Mouse (Mus musculus): ENCODE measurements around the gene Robo1. TPM values are rescaled to one million over a fixed set of nuclear protein-coding genes. Genes with fewer than 3 reads are reported as not detected.
A peak's percentile ranks its signal among the peaks of the same experiment; 100 is the strongest.
"Not testable (repeated sequence)": the region's sequence is repeated elsewhere in the genome, so short reads cannot be mapped to it uniquely, and the experiment has no call there.

Robo1 gene
- polyA plus RNA-seq, 1 experiment from 2014 or later, result 54.0 TPM

GRCm38 (mm10) chr16:72465696-72466095 is 157.6 kb downstream of the Robo1 start:
- no peaks in the 10 kb centered on the region for H3K27me3 ChIP-seq
- no peak overlapping the region for H3K9ac ChIP-seq (replicated peaks)
- H3K9me3 ChIP-seq, result no peaks in the 10 kb centered on the region
- H3K4me1 ChIP-seq, result no peaks in the 10 kb centered on the region
- H3K4me3 ChIP-seq, result no peak overlapping the region
- H3K36me3 ChIP-seq, result no peaks in the 10 kb centered on the region
- 56% methylated on average over 3 of the region's 3 CpGs for WGBS
- H3K4me2 ChIP-seq (replicated peaks), result no peak overlapping the region
- no peak overlapping the region for H3K27ac ChIP-seq (replicated peaks)
- no peak for ATAC-seq (replicated peaks)

GRCm38 (mm10) chr16:72470037-72470673 is 162.0 kb downstream of the Robo1 start:
- Histone ChIP-seq H3K9me3 (no peaks in the 10 kb centered on the region), H3K4me1 (no peaks in the 10 kb centered on the region), H3K27ac (replicated peaks) (no peak overlapping the region), H3K4me3 (no peak overlapping the region), H3K36me3 (no peaks in the 10 kb centered on the region), H3K4me2 (replicated peaks) (no peak overlapping the region), H3K9ac (replicated peaks) (no peak overlapping the region), H3K27me3 (no peaks in the 10 kb centered on the region)
- no peak for ATAC-seq (replicated peaks)
- WGBS, result 22% methylated on average over 2 of the region's 2 CpGs

GRCm38 (mm10) chr16:72510716-72511199 is 202.7 kb downstream of the Robo1 start:
- peak; percentile 98 for ATAC-seq (replicated peaks)
- no peaks in the 10 kb centered on the region for H3K27me3 ChIP-seq
- no peaks in the 10 kb centered on the region for H3K9me3 ChIP-seq
- H3K4me3 ChIP-seq, result peak overlapping the region; percentile 15
- H3K9ac ChIP-seq (replicated peaks), result no peak overlapping the region
- H3K36me3 ChIP-seq, result no peaks in the 10 kb centered on the region
- 2% methylated on average over 6 of the region's 6 CpGs for WGBS
- peak overlapping the region; percentile 87 for H3K27ac ChIP-seq (replicated peaks)
- peak overlapping the region; percentile 19; the same call in 1 of the 2 replicates for H3K4me2 ChIP-seq (replicated peaks)
- peaks cover 13% of the 10 kb centered on the region for H3K4me1 ChIP-seq

- Histone ChIP-seq H3K4me1 (0 out of 2 replicates have a peak, but pooled peaks cover 2% of the 10 kb centered on the region), H3K27ac (replicated peaks) (no peak overlapping the region), H3K36me3 (no peaks in the 10 kb centered on the region), H3K9me3 (no peaks in the 10 kb centered on the region), H3K9ac (replicated peaks) (no peak overlapping the region), H3K4me2 (replicated peaks) (no peak overlapping the region), H3K4me3 (no peak overlapping the region), H3K27me3 (no peaks in the 10 kb centered on the region)
- no peak for ATAC-seq (replicated peaks)
- WGBS, result 59% methylated on average over 2 of the region's 2 CpGs
These were observed 223.2 kb downstream of the Robo1 start for GRCm38 (mm10) chr16:72531337-72531736.

- H3K4me3 ChIP-seq, result no peak overlapping the region
- no peaks in the 10 kb centered on the region for H3K36me3 ChIP-seq
- no peaks in the 10 kb centered on the region for H3K9me3 ChIP-seq
- 94% methylated on average over 4 of the region's 4 CpGs for WGBS
- H3K27ac ChIP-seq (replicated peaks), result no peak overlapping the region
- no peaks in the 10 kb centered on the region for H3K4me1 ChIP-seq
- H3K27me3 ChIP-seq, result no peaks in the 10 kb centered on the region
- H3K9ac ChIP-seq (replicated peaks), result no peak overlapping the region
- H3K4me2 ChIP-seq (replicated peaks), result no peak overlapping the region
- no peak for ATAC-seq (replicated peaks)
These were observed 225.9 kb downstream of the Robo1 start for GRCm38 (mm10) chr16:72533900-72534571.

- no peak for ATAC-seq (replicated peaks)
- Histone ChIP-seq H3K9ac (replicated peaks) (no peak overlapping the region), H3K9me3 (no peaks in the 10 kb centered on the region), H3K4me3 (no peak overlapping the region), H3K4me1 (no peaks in the 10 kb centered on the region), H3K36me3 (no peaks in the 10 kb centered on the region), H3K27me3 (no peaks in the 10 kb centered on the region), H3K4me2 (replicated peaks) (no peak overlapping the region), H3K27ac (replicated peaks) (no peak overlapping the region)
- 68% methylated on average over 3 of the region's 3 CpGs for WGBS
These were observed 230.1 kb downstream of the Robo1 start for GRCm38 (mm10) chr16:72538171-72538570.

GRCm38 (mm10) chr16:72543928-72544327 is 235.8 kb downstream of the Robo1 start:
- Histone ChIP-seq H3K27ac (replicated peaks) (no peak overlapping the region), H3K4me1 (no peaks in the 10 kb centered on the region), H3K27me3 (no peaks in the 10 kb centered on the region), H3K9me3 (no peaks in the 10 kb centered on the region), H3K4me3 (no peak overlapping the region), H3K4me2 (replicated peaks) (no peak overlapping the region), H3K36me3 (no peaks in the 10 kb centered on the region), H3K9ac (replicated peaks) (no peak overlapping the region)
- ATAC-seq (replicated peaks), result no peak
- 63% methylated on average over 3 of the region's 3 CpGs for whole genome bisulfite sequencing

- no peaks in the 10 kb centered on the region for H3K36me3 ChIP-seq
- no peak overlapping the region for H3K9ac ChIP-seq (replicated peaks)
- WGBS, result 15% methylated on average over 2 of the region's 2 CpGs
- no peak for ATAC-seq (replicated peaks)
- H3K4me3 ChIP-seq, result no peak overlapping the region
- H3K4me1 ChIP-seq, result no peaks in the 10 kb centered on the region
- no peak overlapping the region for H3K27ac ChIP-seq (replicated peaks)
- H3K4me2 ChIP-seq (replicated peaks), result no peak overlapping the region
- no peaks in the 10 kb centered on the region for H3K27me3 ChIP-seq
- no peaks in the 10 kb centered on the region for H3K9me3 ChIP-seq
These were observed 236.8 kb downstream of the Robo1 start for GRCm38 (mm10) chr16:72544950-72545349.

GRCm38 (mm10) chr16:72551672-72552243 is 243.7 kb downstream of the Robo1 start:
- H3K27ac ChIP-seq (replicated peaks), result no peak overlapping the region

GRCm38 (mm10) chr16:72553713-72554112 is 245.6 kb downstream of the Robo1 start:
- 9% methylated on average over 5 of the region's 5 CpGs for WGBS
- H3K4me1 ChIP-seq, result peaks cover 13% of the 10 kb centered on the region; the same call in 1 of the 2 replicates
- no peaks in the 10 kb centered on the region for H3K36me3 ChIP-seq
- H3K27me3 ChIP-seq, result no peaks in the 10 kb centered on the region
- H3K4me2 ChIP-seq (replicated peaks), result no peak overlapping the region
- ATAC-seq (replicated peaks), result no peak; the same call in 1 of the 2 replicates
- no peaks in the 10 kb centered on the region for H3K9me3 ChIP-seq
- no peak overlapping the region for H3K9ac ChIP-seq (replicated peaks)
- no peak overlapping the region for H3K4me3 ChIP-seq
- H3K27ac ChIP-seq (replicated peaks), result no peak overlapping the region

More at GRCm38 (mm10) chr16:72551672-72552243, 243.7 kb downstream of the Robo1 start:
- no peak overlapping the region for H3K4me2 ChIP-seq (replicated peaks)
- WGBS, result 24% methylated on average over 8 of the region's 8 CpGs
- no peak overlapping the region for H3K4me3 ChIP-seq
- H3K27me3 ChIP-seq, result no peaks in the 10 kb centered on the region
- H3K9me3 ChIP-seq, result no peaks in the 10 kb centered on the region
- no peak for ATAC-seq (replicated peaks)
- no peaks in the 10 kb centered on the region for H3K36me3 ChIP-seq
- peaks cover 13% of the 10 kb centered on the region; the same call in 1 of the 2 replicates for H3K4me1 ChIP-seq
- no peak overlapping the region for H3K9ac ChIP-seq (replicated peaks)

- not testable (repeated sequence) for H3K4me3 ChIP-seq; H3K4me2 ChIP-seq (replicated peaks); ATAC-seq (replicated peaks); H3K27me3 ChIP-seq; H3K27ac ChIP-seq (replicated peaks); H3K4me1 ChIP-seq; H3K36me3 ChIP-seq; H3K9me3 ChIP-seq; H3K9ac ChIP-seq (replicated peaks)
- WGBS, result 70% methylated on average over 2 of the region's 2 CpGs
These were observed 254.0 kb downstream of the Robo1 start for GRCm38 (mm10) chr16:72562149-72562548.

- Histone ChIP-seq H3K4me3 (no peak overlapping the region), H3K36me3 (no peaks in the 10 kb centered on the region), H3K4me2 (replicated peaks) (no peak overlapping the region), H3K4me1 (peaks cover 8% of the 10 kb centered on the region), H3K27me3 (no peaks in the 10 kb centered on the region), H3K9me3 (no peaks in the 10 kb centered on the region), H3K27ac (replicated peaks) (no peak overlapping the region), H3K9ac (replicated peaks) (no peak overlapping the region; the same call in 1 of the 2 replicates)
- no peak for ATAC-seq (replicated peaks)
- WGBS, result 28% methylated on average over 15 of the region's 15 CpGs
These were observed 255.3 kb downstream of the Robo1 start for GRCm38 (mm10) chr16:72563196-72563963.
